Mouse (Mus musculus) ovary, adult 18-20 months (tissue): ENCODE measurements around the gene Apbb2.

Experiments
- DNase-seq: peaks from one replicate; pipeline ENCODE4 v3.0.0; 2022; ENCODE audit warnings: low spot score, mixed read lengths

Gene Apbb2

GRCm38 (mm10) chr5:66549691-66550090, 68.9 kb downstream of the Apbb2 start:
- no peak for DNase-seq

DNA sequence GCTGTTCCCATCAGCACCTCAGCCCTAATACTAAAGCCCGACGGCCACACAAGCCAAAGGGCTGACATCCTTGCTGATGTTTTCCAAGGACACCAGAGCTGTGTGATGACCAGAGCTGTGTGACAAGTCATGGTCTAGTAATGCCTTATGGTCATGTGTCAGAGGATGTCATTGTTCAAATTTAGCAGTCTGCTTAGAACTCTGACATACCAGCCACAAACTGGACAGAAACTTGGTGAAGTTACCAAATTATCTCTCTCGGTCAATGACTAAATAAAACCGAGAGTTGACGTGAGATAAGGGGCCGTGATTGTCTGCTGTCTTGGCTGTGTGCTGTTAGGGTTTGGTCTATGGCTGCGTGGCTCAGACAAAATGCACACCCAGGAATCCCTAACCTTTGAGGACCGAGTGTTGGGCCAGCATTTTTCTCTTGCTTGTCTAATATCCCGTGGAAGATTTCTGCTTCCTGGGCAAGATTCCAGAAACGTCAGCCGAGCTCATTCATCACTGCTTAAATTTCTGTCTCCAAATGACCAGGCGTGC, 71.5 kb downstream of the Apbb2 start:
- DNase-seq: peak; percentile 19

- no peak for DNase-seq
Measured at GRCm38 (mm10) chr5:66545573-66546141, 72.9 kb downstream of the Apbb2 start.

DNA sequence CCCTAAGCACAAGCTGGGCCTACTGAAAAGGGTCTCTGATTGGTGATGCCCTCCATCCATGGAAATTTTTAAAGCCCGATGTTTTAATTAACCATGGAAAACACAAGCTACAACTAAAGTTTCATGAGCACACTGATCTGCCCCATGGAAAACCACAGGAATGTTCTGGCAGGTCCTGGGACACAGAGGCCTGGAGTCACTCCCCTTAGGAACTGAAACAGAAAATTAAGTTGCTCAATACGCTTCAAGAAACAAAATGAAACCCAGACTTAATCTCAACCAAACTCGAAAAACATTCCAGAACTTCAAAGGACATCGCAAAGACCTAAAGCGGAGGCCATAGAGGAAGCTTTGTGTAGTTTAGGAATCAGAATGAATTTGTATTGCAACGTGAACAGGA, 74.8 kb downstream of the Apbb2 start:
- peak; percentile 24 for DNase-seq

DNA sequence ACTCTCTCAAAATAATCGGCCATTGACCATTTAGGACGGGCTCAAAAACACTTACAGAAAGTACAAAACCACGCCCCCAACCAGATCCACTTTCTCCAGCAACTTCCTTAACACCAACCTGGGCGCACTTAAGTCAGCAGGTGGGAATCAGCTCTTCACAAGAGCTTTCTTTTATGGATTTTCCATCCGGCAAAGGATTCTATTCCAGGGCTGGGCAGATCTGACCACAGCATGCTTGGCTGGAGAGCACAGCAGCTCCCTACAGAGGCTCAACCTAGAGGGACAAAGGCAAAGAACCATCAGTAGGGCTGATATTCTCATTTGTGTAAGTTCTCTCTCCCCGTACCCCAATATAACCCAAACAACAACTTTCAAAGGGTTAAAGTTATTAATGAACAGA, 75.2 kb downstream of the Apbb2 start:
- DNase-seq: no peak

DNA sequence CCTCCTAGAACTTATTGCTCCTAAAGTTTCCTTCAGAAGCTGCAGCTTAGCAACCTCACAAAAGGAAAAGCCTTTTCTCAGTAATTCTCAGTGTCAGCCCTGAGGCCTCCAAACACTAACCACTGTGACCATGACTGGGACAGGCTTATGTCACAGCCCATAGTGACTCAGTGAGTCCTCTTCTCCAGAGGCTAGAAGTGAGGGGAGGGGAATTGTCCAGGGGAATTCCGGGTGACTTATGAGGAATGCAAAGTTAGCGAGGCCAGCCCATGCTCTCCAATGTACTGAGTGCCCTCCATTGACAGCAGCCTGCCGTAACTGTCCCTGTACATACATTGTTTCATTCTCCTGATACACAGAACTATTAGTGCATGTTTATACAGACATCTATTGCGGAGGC, 76.1 kb downstream of the Apbb2 start:
- DNase-seq: no peak

DNA sequence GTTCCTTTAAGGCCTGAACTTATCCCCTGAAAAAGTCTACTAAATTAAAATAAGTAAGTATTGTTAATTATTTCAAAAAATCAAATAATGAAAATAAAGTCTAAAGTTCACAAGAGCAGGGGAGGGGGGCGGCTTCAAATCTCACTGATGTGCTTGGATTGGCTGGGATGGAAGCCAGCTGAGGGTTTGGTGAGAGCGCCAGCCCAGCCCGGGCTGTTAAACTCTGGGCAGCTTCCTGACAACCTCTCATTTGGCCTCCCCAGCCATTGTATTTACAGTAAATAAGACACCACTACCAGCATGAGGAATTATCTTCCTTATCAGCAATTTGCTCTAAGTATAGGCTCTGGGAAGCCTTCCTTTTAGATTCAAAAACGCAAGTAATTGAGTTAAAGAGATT, 77.2 kb downstream of the Apbb2 start:
- DNase-seq: no peak

- DNase-seq: no peak
Measured at GRCm38 (mm10) chr5:66540246-66540645, 78.3 kb downstream of the Apbb2 start.

DNA sequence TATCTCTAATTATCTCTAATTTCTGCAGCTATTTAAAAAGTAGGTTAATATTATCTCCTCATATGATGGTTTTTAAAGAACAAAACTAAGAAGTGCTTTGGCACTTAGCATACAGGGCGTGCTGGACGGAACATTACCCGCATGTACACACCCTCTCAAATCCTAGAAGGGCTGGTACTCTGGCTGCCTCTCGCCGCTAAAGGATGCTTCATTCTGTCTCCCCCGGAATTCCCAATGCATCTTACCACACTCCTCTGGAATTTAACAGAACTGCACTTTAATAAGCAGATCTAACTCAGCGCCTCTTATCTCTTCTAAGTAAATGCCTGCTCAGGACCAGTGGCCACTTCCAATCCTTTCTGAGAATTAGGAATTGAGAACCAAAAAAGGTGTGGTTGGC, 80.8 kb downstream of the Apbb2 start:
- DNase-seq: no peak

- no peak for DNase-seq
Measured at GRCm38 (mm10) chr5:66536696-66537358, 81.8 kb downstream of the Apbb2 start.

DNA sequence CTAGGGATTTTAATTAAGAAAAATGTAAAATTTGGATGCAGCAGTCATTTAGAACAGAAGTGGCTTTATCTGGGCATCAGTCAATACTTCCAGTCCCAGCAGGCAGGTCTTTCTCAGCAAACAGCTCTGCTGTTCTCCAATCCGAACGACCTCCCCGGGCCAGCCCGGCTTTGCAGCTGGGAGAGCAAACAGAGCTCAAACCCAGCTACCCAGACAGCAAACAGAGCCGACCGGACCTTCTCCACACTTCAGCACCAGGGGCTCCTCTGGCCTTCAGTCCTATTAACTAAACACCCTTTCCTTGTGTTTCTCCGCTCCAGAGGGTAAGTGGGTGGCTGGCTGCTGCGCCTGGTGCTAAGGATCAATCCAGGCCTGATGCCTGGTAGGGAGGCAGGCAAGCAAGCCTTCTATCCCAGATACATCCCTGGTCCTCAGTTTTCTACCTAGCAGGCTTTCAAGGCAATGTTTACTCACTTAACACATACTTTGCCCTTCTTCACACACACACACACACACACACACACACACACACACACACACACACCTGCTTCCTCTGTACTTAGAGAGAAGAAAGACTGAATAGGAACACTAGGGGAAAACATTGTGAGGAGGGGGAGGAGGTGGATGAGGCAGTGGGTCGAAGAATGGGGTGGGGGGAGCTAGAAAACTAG, 82.9 kb downstream of the Apbb2 start:
- no peak for DNase-seq

DNA sequence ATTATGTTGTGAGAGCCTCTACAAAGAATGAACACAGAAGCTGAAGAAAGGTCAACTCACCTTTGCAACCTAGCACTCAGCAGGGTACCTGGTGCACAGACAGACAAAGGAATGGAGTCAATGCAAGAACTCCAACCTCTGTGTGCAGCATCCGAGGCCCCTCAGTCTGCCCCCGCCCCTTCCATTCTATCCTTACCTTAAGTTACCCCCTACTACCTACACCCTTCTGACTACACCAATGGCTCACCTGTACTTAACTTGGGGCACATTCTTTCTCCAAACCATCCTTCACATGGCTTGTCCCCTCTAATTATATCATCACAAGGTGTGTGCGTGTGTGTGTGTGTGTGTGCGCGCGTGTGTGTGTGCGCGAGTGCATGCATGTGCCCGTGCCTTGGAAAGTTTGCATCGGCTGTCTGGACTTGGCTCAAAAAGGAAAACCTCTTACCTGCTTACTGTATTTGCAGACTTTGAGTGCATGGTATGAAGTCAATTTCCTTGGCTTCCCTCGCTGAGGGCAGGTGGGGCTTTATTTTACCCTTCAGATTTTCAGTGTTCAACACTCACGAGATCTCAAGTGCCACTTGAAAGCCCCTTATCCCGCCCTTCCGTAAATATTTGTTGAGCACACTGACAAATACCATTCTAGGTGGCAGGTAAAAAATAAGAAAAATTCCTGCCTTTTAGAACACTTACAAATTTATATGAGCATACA, 84.7 kb downstream of the Apbb2 start:
- DNase-seq: no peak

- peak; percentile 24 for DNase-seq
Measured at GRCm38 (mm10) chr5:66532827-66533226, 85.8 kb downstream of the Apbb2 start.

DNA sequence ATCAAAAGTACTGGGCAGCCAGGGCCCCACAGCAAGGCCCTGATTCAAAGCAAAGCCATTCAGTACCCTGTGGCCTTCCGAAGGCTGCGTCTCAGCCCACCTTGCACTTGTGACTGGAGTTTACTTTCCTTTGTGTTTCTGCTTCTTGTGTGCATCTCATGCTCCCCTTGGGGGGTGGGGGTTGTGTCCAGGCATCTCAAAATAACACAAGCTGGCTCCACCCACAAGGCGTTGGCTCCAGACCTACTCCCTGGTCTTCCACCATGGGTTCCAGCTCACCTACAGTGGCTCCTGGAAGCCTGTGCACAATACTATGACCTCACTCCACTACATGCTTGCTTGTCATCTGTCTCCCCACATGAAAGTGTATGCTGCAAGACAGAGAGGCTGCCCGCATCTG, 88.2 kb downstream of the Apbb2 start:
- no peak for DNase-seq

GRCm38 (mm10) chr5:66529631-66530030, 89.0 kb downstream of the Apbb2 start:
- no peak for DNase-seq

DNA sequence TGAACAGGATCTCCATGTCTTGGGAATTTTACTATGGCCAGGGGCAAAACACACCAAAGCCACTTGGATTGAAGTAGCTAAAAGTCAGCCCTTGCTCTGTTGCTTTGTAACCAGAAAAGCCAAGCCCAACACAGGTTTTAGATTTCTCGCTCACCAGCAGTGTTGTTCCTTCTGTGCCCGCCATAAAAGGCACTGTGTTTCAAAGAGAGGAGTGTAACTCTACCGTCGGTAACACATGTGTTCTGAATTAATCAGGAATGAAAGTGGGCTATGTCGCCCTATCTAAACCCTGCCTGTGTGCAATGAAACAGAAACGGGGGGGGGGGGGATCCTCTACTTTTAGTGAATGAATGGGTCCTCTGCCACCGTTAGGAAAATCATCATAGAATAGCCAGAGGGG, 90.0 kb downstream of the Apbb2 start:
- DNase-seq: no peak

- DNase-seq: no peak
Measured at GRCm38 (mm10) chr5:66527090-66527489, 91.5 kb downstream of the Apbb2 start.

- DNase-seq: no peak
Measured at GRCm38 (mm10) chr5:66525002-66525401, 93.6 kb downstream of the Apbb2 start.

GRCm38 (mm10) chr5:66523681-66524503, 94.7 kb downstream of the Apbb2 start:
- DNase-seq: no peak

- DNase-seq: no peak
Measured at GRCm38 (mm10) chr5:66521250-66521649, 97.3 kb downstream of the Apbb2 start.

DNA sequence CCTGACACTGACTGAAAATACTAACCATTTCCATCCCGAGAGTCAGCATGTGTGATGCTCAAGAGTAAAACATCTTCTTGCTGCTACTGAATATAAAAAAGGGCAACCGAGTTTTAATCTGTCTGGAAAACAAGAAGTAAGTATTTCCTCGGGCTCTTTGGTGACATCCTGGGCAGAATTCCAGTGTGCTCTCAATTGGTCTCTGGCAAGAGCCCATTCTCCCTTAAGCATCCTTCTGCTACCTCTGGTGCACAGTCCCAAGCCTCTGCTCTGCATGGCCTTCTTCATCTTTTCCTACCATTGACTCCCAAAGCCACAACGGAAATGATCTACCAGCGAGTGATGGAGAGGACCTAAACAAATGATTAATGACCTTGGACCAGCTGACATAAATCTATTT, 99.1 kb downstream of the Apbb2 start:
- no peak for DNase-seq
